Mouse (Mus musculus) testis, adult 2 months (tissue): ENCODE measurements around the gene Aim2. TPM values are rescaled to one million over a fixed set of nuclear protein-coding genes. Genes with fewer than 3 reads are reported as not detected.

Experiments
- H3K27ac ChIP-seq: fragments of 200-500 bp; 2 replicates; pipeline ENCODE4 v1.5.1; 2012; ENCODE audit warnings: low read depth, low read length; ENCODE audit not compliant: control insufficient read depth, insufficient read depth
- H3K27me3 ChIP-seq: fragments of 200-500 bp; 2 replicates; pipeline ENCODE4 v1.6.1; 2012; ENCODE audit warnings: mild to moderate bottlenecking, low read length, moderate library complexity; ENCODE audit not compliant: control insufficient read depth, insufficient read depth
- H3K36me3 ChIP-seq: fragments of 200-500 bp; 2 replicates; pipeline ENCODE4 v1.6.1; 2012; ENCODE audit warnings: mild to moderate bottlenecking, low read length; ENCODE audit not compliant: control insufficient read depth, insufficient read depth
- H3K4me1 ChIP-seq: fragments of 200-500 bp; 2 replicates; pipeline ENCODE4 v1.6.1; 2012; ENCODE audit warnings: low read length; ENCODE audit not compliant: control insufficient read depth, insufficient read depth
- H3K4me3 ChIP-seq: fragments of 200-500 bp; 2 replicates; pipeline ENCODE4 v1.5.1; 2012; ENCODE audit warnings: low read depth, mild to moderate bottlenecking, low read length, moderate library complexity, mixed read lengths; ENCODE audit not compliant: control insufficient read depth
- CTCF ChIP-seq: fragments of 200-500 bp; IDR thresholded peaks from 2 replicates; pipeline ENCODE4 v1.5.1; 2012; ENCODE audit warnings: low read depth, mild to moderate bottlenecking, inconsistent platforms, low read length, moderate library complexity; ENCODE audit not compliant: control insufficient read depth, insufficient read depth, insufficient replicate concordance
- POLR2A ChIP-seq: fragments of 200-500 bp; IDR thresholded peaks from 2 replicates; pipeline ENCODE4 v1.6.1; 2012; ENCODE audit warnings: low read depth, mild to moderate bottlenecking, inconsistent platforms, low read length, moderate library complexity; ENCODE audit not compliant: control insufficient read depth
- polyA plus RNA-seq: library from polyadenylated mRNA; depleted of rRNA; stranded (reverse); fragments of >200 nt; gene quantifications from 2 replicates; pipeline ENCODE4 v1.2.3, GENCODE M21; 2012

Aim2 gene
- polyA plus RNA-seq, 1 experiment: 0.27 TPM

DNA sequence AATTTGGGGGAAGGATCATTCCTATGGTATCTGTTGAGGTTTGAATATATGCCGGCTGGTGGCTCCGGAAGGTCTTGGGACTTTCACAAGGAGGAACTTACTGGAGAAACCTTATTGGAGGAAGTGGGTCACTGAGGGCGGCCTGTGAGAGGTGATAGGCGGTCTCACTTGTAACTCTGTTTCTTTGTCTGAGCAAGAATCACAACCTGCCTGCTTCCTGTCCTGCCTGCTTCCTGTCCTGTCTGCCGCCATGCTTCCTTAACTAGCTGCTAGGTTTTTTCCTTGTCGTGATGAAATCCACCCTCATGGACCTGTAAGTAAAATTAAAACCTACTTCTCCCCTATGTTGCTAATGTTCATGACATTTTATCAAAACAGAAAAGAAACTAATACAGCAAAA, 69.7 kb downstream of the Aim2 start:
- H3K4me3 ChIP-seq: no peak overlapping the region
- H3K27me3 ChIP-seq: no peaks in the 10 kb centered on the region
- TF ChIP-seq POLR2A (no peak), CTCF (no peak)
- no peaks in the 10 kb centered on the region for H3K4me1 ChIP-seq
- no peak overlapping the region for H3K27ac ChIP-seq
- no peaks in the 10 kb centered on the region for H3K36me3 ChIP-seq

DNA sequence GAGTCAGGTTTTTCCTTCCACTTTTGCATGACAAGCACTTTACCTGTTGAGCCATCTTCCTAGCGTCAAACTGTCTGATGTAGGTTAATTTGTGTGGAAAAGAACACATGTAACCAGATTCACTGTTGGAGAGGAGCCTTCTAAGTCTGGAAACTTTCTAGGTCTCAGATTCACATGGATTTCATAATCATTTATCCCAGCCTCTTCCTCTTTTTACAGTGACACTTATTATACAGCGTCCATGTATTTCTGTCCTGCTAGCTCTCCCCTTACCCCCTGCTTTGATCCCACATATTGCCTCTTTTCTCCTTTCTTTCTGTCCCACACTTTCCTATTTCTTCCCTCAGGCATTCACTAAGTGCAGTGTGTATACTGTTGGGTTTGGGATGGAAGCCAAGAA, 75.7 kb downstream of the Aim2 start:
- H3K27ac ChIP-seq: no peak overlapping the region
- TF ChIP-seq CTCF (no peak), POLR2A (no peak)

DNA sequence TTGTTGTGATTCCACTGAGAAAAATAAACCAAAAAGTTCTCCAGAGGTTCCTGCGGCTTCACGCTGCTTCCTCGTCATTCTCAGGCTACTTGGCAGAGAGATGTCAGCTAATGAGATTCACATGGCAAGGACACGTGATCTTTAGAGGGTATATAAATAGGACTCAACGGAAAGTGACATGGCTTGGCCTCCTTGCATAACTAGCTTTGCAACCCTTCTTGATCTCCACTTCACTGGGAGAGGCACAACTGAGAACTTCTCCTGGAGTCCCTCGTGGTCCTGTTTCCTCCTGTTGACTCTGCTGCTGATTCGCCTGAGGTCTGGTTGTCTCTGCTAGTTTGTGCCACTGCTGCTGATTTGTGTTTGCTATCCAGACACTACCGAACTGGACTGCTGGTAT, 76.7 kb downstream of the Aim2 start:
- Histone ChIP-seq H3K27ac (no peak overlapping the region), H3K4me3 (no peak overlapping the region), H3K27me3 (no peaks in the 10 kb centered on the region), H3K4me1 (no peaks in the 10 kb centered on the region), H3K36me3 (no peaks in the 10 kb centered on the region)
- TF ChIP-seq POLR2A (no peak), CTCF (no peak)

More for the DNA sequence above, 75.7 kb downstream of the Aim2 start:
- no peak overlapping the region for H3K4me3 ChIP-seq
- no peaks in the 10 kb centered on the region for H3K4me1 ChIP-seq
- H3K27me3 ChIP-seq: no peaks in the 10 kb centered on the region
- no peaks in the 10 kb centered on the region for H3K36me3 ChIP-seq

DNA sequence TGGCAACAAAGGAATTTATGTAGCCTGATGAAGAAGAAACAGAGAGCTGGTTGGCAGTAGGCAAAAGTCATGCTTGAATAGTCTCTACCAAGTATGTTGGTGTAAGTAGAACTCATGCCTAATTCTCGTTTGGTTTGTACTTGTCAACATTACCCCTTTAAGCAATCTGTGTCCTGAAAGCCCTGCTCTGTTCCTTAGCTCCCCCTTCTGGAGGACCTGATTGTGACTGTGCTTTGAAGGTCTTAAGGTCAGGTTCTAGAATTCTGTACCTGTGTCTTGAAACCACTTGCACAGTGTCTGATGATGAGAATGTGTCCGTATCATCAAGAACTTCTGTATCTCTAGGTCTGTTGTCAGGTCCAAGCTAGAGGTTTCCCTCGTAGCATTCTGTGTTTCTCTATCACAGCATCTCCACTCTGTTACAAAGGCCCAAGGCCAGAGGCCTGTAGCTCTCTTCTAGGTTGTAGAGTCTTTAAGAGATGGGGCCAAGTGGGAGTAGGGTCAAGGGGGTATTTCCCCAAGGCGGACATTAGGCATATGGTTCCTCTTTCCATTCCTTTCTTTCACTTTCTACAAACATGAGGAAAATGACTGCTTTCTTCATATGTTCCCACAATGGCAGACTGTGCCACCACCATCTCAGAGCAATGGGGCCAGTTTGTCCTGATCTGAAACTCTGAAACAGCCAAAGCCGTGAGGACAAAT, 79.5 kb downstream of the Aim2 start:
- H3K4me3 ChIP-seq: peak overlapping the region; percentile 40; the same call in 1 of the 2 replicates
- H3K4me1 ChIP-seq: no peaks in the 10 kb centered on the region
- no peaks in the 10 kb centered on the region for H3K36me3 ChIP-seq
- H3K27ac ChIP-seq: no peak overlapping the region
- TF ChIP-seq CTCF (no peak), POLR2A (no peak)
- H3K27me3 ChIP-seq: no peaks in the 10 kb centered on the region

DNA sequence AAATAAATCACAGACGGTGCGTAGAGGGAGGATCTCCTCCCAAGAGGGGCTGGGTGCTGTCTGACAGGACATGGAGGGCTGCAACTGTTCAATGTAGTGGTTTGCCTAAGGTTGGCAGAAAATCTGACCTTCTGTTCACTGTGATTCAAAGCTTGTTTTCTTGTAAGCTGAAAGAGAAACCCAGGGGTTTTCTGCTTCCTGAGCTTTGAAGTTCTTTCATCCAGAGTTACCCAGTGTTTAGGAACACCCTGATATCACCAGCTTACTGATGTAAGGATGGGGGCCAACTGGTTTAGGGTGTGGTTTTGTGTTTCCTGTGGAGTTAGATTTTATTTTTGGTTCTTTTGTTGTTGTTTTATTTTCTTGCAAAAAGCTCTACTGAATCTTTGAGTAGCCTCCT, 81.7 kb downstream of the Aim2 start:
- Histone ChIP-seq H3K27ac (no peak overlapping the region), H3K36me3 (no peaks in the 10 kb centered on the region), H3K4me1 (no peaks in the 10 kb centered on the region), H3K4me3 (no peak overlapping the region), H3K27me3 (no peaks in the 10 kb centered on the region)
- TF ChIP-seq CTCF (no peak), POLR2A (no peak)

DNA sequence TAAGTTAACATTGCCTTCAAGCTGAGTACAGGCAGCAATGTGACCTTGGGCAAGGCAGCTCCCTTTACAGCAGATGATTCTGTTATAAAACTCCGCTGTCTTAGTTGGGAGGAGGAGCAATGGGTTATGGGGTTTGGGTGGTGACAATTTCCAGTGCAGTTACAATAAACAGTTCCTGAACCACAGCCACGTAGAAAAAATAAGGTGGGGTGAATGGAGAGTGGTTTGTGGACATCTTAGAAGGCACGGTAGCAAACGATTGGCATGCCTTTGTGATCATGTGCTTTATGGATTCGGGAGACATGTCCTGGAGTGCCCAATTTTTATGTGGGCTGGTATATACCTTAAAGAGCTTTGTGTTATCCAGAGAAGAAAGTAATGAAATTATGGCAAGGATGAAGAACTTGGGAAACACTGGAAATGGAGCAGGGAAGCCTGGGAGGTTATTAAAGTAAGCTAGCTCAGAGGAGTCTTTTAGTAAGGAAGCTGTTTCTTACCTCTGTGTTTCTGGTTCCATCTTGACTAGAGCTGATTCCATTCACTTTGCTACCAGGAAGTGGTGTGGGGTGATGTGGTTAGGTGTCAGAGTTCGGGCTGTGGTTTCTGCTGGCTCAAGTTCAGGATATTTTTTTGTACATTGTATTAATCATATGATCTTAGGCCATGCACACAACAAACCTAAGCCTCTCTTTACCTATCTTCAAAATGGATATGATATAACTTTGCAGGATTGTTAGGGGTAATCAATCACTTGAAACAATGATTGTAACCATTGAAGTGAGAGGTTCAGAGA, 86.7 kb downstream of the Aim2 start:
- H3K27ac ChIP-seq: no peak overlapping the region
- TF ChIP-seq POLR2A: no peak
- no peak for TF ChIP-seq CTCF
- H3K36me3 ChIP-seq: no peaks in the 10 kb centered on the region
- H3K4me1 ChIP-seq: no peaks in the 10 kb centered on the region
- H3K27me3 ChIP-seq: no peaks in the 10 kb centered on the region
- no peak overlapping the region for H3K4me3 ChIP-seq

DNA sequence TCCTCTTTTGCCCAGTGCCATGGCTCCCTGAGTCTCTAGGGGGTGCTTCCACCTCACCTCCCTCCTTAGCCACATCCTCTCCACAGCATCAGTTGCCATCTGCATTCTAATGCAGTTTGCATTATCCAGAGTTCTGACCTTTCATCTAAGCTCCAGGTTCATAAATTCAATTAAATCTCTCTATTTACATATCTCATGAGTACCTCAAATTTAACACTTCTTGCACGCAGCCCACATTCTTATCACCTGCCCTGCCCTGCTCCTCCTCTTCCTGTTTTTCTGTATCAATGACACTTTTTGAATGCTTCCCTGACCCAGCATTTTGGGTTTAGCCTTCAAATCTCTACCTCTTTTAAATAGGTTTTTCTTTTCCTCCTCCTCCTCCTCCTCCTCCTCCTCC, 90.0 kb downstream of the Aim2 start:
- no peaks in the 10 kb centered on the region for H3K4me1 ChIP-seq
- no peak overlapping the region for H3K27ac ChIP-seq
- no peaks in the 10 kb centered on the region for H3K27me3 ChIP-seq
- H3K4me3 ChIP-seq: no peak overlapping the region
- no peaks in the 10 kb centered on the region for H3K36me3 ChIP-seq
- TF ChIP-seq POLR2A: no peak
- no peak for TF ChIP-seq CTCF
